Mouse (Mus musculus) liver, embryonic 11.5 days (tissue): ENCODE results near the gene Steap3. TPM values are rescaled to one million over a fixed set of nuclear protein-coding genes. Genes with fewer than 3 reads are reported as not detected.
A peak's percentile ranks its signal among the peaks of the same experiment; 100 is the strongest.

Source experiments
- ATAC-seq: fragments of 200-750 bp; cut with Nextera tagmentation; replicated peaks from 2 replicates; pipeline ENCODE4 v1.8.0; 2017; ENCODE audit warnings: moderate number of reproducible peaks, mild to moderate bottlenecking, moderate TSS enrichment, moderate library complexity; ENCODE audit not compliant: low FRiP score
- DNase-seq: peaks from one replicate; pipeline ENCODE4 v3.0.0-alpha.2; 2017; ENCODE audit warnings: low spot score
- H3K27ac ChIP-seq: fragments of 300-500 bp; sonication (generic); 2 replicates; pipeline ENCODE4 v1.5.1; 2014; ENCODE audit warnings: mild to moderate bottlenecking, low read depth, low read length, control low read depth
- H3K27me3 ChIP-seq: fragments of 300-500 bp; sonication (generic); replicated peaks from 2 replicates; pipeline ENCODE4 v1.6.1; 2014; ENCODE audit warnings: low read length, mixed read lengths; ENCODE audit not compliant: control insufficient read depth, insufficient read depth
- H3K36me3 ChIP-seq: fragments of 300-500 bp; sonication (generic); 2 replicates; pipeline ENCODE4 v1.6.1; 2014; ENCODE audit warnings: mild to moderate bottlenecking, low read length, moderate library complexity, mixed read lengths; ENCODE audit not compliant: control insufficient read depth, insufficient read depth
- H3K4me1 ChIP-seq: fragments of 300-500 bp; sonication (generic); replicated peaks from 2 replicates; pipeline ENCODE4 v1.6.1; 2014; ENCODE audit warnings: low read length, mixed read lengths; ENCODE audit not compliant: control insufficient read depth, insufficient read depth
- H3K4me2 ChIP-seq: fragments of 300-500 bp; sonication (generic); 2 replicates; pipeline ENCODE4 v1.6.1; 2014; ENCODE audit warnings: mild to moderate bottlenecking, control low read depth, moderate library complexity
- H3K4me3 ChIP-seq: fragments of 300-500 bp; sonication (generic); 2 replicates; pipeline ENCODE4 v1.5.1; 2014; ENCODE audit warnings: low read depth, low read length, control low read depth
- H3K9ac ChIP-seq: fragments of 300-500 bp; sonication (generic); 2 replicates; pipeline ENCODE4 v1.6.1; 2014; ENCODE audit warnings: low read depth, low read length, control low read depth
- H3K9me3 ChIP-seq: fragments of 300-500 bp; sonication (generic); 2 replicates; pipeline ENCODE4 v1.6.1; 2016; ENCODE audit warnings: low read length, inconsistent platforms, mixed read lengths; ENCODE audit not compliant: control insufficient read depth
- WGBS: fragments of 180-500 bp; shearing (Covaris S2); extraction: QIAGEN DNeasy Blood & Tissue Kit; methylation state at CpG from one replicate; pipeline ENCODE4 v1.1.7; 2014; 5-methylcytosine and 5-hydroxymethylcytosine counted together
- polyA plus RNA-seq: library from polyadenylated mRNA; unstranded; fragments of >200 nt; fragmentation: Nextera tagmentation; extraction: Ambion mirVana; gene quantifications from 2 replicates; pipeline ENCODE4 v1.2.1, GENCODE M21; 2014

Steap3 gene
- polyA plus RNA-seq, 1 experiment from 2014 or later: 74.7 TPM

- Histone ChIP-seq H3K27ac (no peak overlapping the region), H3K9me3 (no peaks in the 10 kb centered on the region), H3K4me3 (no peak overlapping the region), H3K9ac (no peak overlapping the region), H3K4me2 (no peak overlapping the region), H3K27me3 (no peaks in the 10 kb centered on the region), H3K36me3 (no peaks in the 10 kb centered on the region), H3K4me1 (no peaks in the 10 kb centered on the region)
- 75% methylated on average over 2 of the region's 2 CpGs for WGBS
- ATAC-seq (no peak), DNase-seq (no peak)
Observed at GRCm38 (mm10) chr1:120190300-120190699, 82.2 kb downstream of the Steap3 start.

GRCm38 (mm10) chr1:120189206-120189605 is 83.3 kb downstream of the Steap3 start:
- no peak overlapping the region for H3K9ac ChIP-seq
- H3K9me3 ChIP-seq: no peaks in the 10 kb centered on the region
- H3K27me3 ChIP-seq: no peaks in the 10 kb centered on the region
- ATAC-seq (no peak), DNase-seq (no peak)
- no peaks in the 10 kb centered on the region for H3K4me1 ChIP-seq
- H3K36me3 ChIP-seq: no peaks in the 10 kb centered on the region
- WGBS: 88% methylated on average over 6 of the region's 6 CpGs
- H3K27ac ChIP-seq: no peak overlapping the region
- no peak overlapping the region for H3K4me3 ChIP-seq
- H3K4me2 ChIP-seq: no peak overlapping the region

- no peaks in the 10 kb centered on the region for H3K27me3 ChIP-seq
- H3K9me3 ChIP-seq: no peaks in the 10 kb centered on the region
- H3K4me3 ChIP-seq: no peak overlapping the region
- no peak overlapping the region for H3K4me2 ChIP-seq
- no peaks in the 10 kb centered on the region for H3K4me1 ChIP-seq
- 73% methylated on average over 7 of the region's 7 CpGs for WGBS
- DNase-seq: no peak
- no peaks in the 10 kb centered on the region for H3K36me3 ChIP-seq
- H3K27ac ChIP-seq: no peak overlapping the region
- H3K9ac ChIP-seq: no peak overlapping the region
- no peak for ATAC-seq
Observed at GRCm38 (mm10) chr1:120187059-120187458, 85.4 kb downstream of the Steap3 start.

- DNase-seq: no peak
- no peak overlapping the region for H3K27ac ChIP-seq
Observed at GRCm38 (mm10) chr1:120186655-120187054, 85.8 kb downstream of the Steap3 start.

GRCm38 (mm10) chr1:120186204-120186603 is 86.3 kb downstream of the Steap3 start:
- DNase-seq: no peak

More at GRCm38 (mm10) chr1:120186655-120187054, 85.8 kb downstream of the Steap3 start:
- H3K4me2 ChIP-seq: no peak overlapping the region
- H3K9me3 ChIP-seq: no peaks in the 10 kb centered on the region
- 66% methylated on average over 9 of the region's 9 CpGs for WGBS
- H3K27me3 ChIP-seq: no peaks in the 10 kb centered on the region
- ATAC-seq: no peak
- no peaks in the 10 kb centered on the region for H3K36me3 ChIP-seq
- no peak overlapping the region for H3K4me3 ChIP-seq
- H3K9ac ChIP-seq: no peak overlapping the region
- H3K4me1 ChIP-seq: no peaks in the 10 kb centered on the region

GRCm38 (mm10) chr1:120177141-120177540 is 95.4 kb downstream of the Steap3 start:
- no peak overlapping the region for H3K9ac ChIP-seq
- DNase-seq (no peak), ATAC-seq (no peak)
- H3K4me1 ChIP-seq: peaks cover 4% of the 10 kb centered on the region; the same call in 1 of the 2 replicates
- no peak overlapping the region for H3K4me2 ChIP-seq
- H3K9me3 ChIP-seq: no peaks in the 10 kb centered on the region
- no peaks in the 10 kb centered on the region for H3K27me3 ChIP-seq
- H3K27ac ChIP-seq: no peak overlapping the region
- 88% methylated on average over 8 of the region's 8 CpGs for WGBS
- H3K36me3 ChIP-seq: no peaks in the 10 kb centered on the region
- no peak overlapping the region for H3K4me3 ChIP-seq

More at GRCm38 (mm10) chr1:120186204-120186603, 86.3 kb downstream of the Steap3 start:
- Histone ChIP-seq H3K27ac (no peak overlapping the region), H3K4me3 (no peak overlapping the region), H3K9me3 (no peaks in the 10 kb centered on the region), H3K27me3 (no peaks in the 10 kb centered on the region), H3K36me3 (no peaks in the 10 kb centered on the region), H3K4me2 (no peak overlapping the region), H3K9ac (no peak overlapping the region), H3K4me1 (no peaks in the 10 kb centered on the region)
- ATAC-seq: no peak
- WGBS: 55% methylated on average over 6 of the region's 6 CpGs

- Histone ChIP-seq H3K27ac (no peak overlapping the region), H3K36me3 (no peaks in the 10 kb centered on the region), H3K4me2 (peak overlapping the region; percentile 7; the same call in 1 of the 2 replicates), H3K9me3 (no peaks in the 10 kb centered on the region), H3K4me3 (no peak overlapping the region), H3K4me1 (peaks cover 4% of the 10 kb centered on the region; the same call in 1 of the 2 replicates), H3K27me3 (no peaks in the 10 kb centered on the region), H3K9ac (no peak overlapping the region)
- no peak for DNase-seq
- WGBS: 20% methylated on average over 14 of the region's 14 CpGs
- ATAC-seq: no peak; the same call in 1 of the 2 replicates
Observed at GRCm38 (mm10) chr1:120176313-120176712, 96.2 kb downstream of the Steap3 start.

- H3K9me3 ChIP-seq: no peaks in the 10 kb centered on the region
- no peak for ATAC-seq
- WGBS: 71% methylated on average over 4 of the region's 4 CpGs
- H3K4me1 ChIP-seq: peaks cover 4% of the 10 kb centered on the region; the same call in 1 of the 2 replicates
- no peaks in the 10 kb centered on the region for H3K36me3 ChIP-seq
- no peak overlapping the region for H3K9ac ChIP-seq
- no peak overlapping the region for H3K4me3 ChIP-seq
- no peaks in the 10 kb centered on the region for H3K27me3 ChIP-seq
- no peak overlapping the region for H3K4me2 ChIP-seq
- no peak overlapping the region for H3K27ac ChIP-seq
- DNase-seq: no peak
Observed at GRCm38 (mm10) chr1:120174991-120175390, 97.5 kb downstream of the Steap3 start.

GRCm38 (mm10) chr1:120171819-120172521 is 100.5 kb downstream of the Steap3 start:
- Histone ChIP-seq H3K4me2 (no peak overlapping the region), H3K27me3 (no peaks in the 10 kb centered on the region), H3K4me3 (no peak overlapping the region), H3K36me3 (no peaks in the 10 kb centered on the region), H3K4me1 (peaks cover 4% of the 10 kb centered on the region; the same call in 1 of the 2 replicates), H3K9me3 (no peaks in the 10 kb centered on the region), H3K9ac (no peak overlapping the region), H3K27ac (no peak overlapping the region)
- DNase-seq: no peak
- WGBS: 67% methylated on average over 5 of the region's 5 CpGs
- ATAC-seq: 0 out of 2 replicates have a peak, but pooled peaks have one; percentile 26
